Mouse (Mus musculus) cerebellum, adult 2 months (tissue): Measurements from ENCODE around the gene Ubr7.
A peak's percentile ranks its signal among the peaks of the same experiment; 100 is the strongest.

ENCODE experiments used
- CTCF ChIP-seq: fragments of 200-500 bp; IDR thresholded peaks from 2 replicates; pipeline ENCODE4 v1.5.1; 2011; ENCODE audit warnings: low read depth, mild to moderate bottlenecking, control low read depth, low read length, moderate library complexity, borderline replicate concordance; ENCODE audit not compliant: insufficient read depth
- POLR2A ChIP-seq: fragments of 200-500 bp; IDR thresholded peaks from 2 replicates; pipeline ENCODE4 v1.6.1; 2011; ENCODE audit warnings: low read length, control low read depth, borderline replicate concordance; ENCODE audit not compliant: insufficient read depth

DNA sequence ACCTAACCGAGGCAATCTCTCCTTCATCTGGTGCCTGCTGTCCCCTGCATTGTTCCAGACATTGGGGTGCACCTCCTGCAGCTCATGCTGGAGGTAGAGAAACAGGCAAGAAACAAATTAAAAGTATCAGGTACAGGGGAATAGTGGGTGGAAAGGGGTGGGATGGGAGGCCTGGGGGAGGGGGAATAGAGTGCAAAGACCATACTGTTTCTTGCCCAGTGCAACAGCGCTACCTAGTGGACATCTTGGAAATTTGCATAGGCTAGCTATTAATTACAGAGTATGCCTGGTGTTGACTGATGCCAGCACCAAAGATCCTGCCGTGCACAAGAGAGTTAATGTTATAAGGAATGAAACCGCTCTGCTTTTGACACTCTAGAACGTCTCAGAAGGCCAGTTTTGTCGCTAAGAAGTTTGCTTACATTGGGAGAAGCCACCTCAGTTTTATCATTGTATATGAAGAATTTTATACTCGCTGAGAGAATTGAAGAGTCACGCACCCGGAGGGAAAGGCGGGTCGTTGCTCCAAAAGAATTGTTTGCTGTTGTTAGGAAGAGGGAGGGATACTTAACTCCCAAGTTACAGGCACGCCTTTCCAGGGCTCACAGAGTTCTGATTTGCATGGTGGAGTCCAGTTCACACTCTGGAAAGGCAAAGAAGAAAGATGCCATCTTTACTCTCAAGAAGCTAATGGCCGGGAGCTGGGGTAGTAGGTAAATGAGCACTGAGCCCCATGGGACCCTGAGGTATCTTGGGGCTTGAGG, 38.0 kb upstream of the Ubr7 start:
- TF ChIP-seq CTCF = peak; percentile 79
- no peak for TF ChIP-seq POLR2A
